Mouse (Mus musculus) lung, embryonic 15.5 days (tissue): Measurements from ENCODE around the gene Acrbp. TPM values are rescaled to one million over a fixed set of nuclear protein-coding genes. Genes with fewer than 3 reads are reported as not detected.

Source experiments
- ATAC-seq: fragments of 200-750 bp; cut with Nextera tagmentation; 2 replicates; pipeline ENCODE4 v1.8.0; 2017; ENCODE audit warnings: moderate number of reproducible peaks, borderline replicate concordance; ENCODE audit not compliant: low FRiP score, low TSS enrichment; ENCODE audit errors: extremely low read depth
- H3K27ac ChIP-seq: fragments of 300-500 bp; sonication (generic); 2 replicates; pipeline ENCODE4 v1.5.1; 2015; ENCODE audit warnings: moderate library complexity, mild to moderate bottlenecking, inconsistent platforms
- H3K27me3 ChIP-seq: fragments of 300-500 bp; sonication (generic); 2 replicates; pipeline ENCODE4 v1.6.1; 2015; ENCODE audit warnings: inconsistent platforms
- H3K36me3 ChIP-seq: fragments of 300-500 bp; sonication (generic); 2 replicates; pipeline ENCODE4 v1.6.1; 2015; ENCODE audit warnings: inconsistent platforms
- H3K4me1 ChIP-seq: fragments of 300-500 bp; sonication (generic); 2 replicates; pipeline ENCODE4 v1.6.1; 2015; ENCODE audit warnings: inconsistent platforms
- H3K4me2 ChIP-seq: fragments of 300-500 bp; sonication (generic); 2 replicates; pipeline ENCODE4 v1.6.1; 2015; ENCODE audit warnings: inconsistent platforms, mild to moderate bottlenecking, moderate library complexity
- H3K4me3 ChIP-seq: fragments of 300-500 bp; sonication (generic); 2 replicates; pipeline ENCODE4 v1.5.1; 2015; ENCODE audit warnings: mild to moderate bottlenecking, inconsistent platforms
- H3K9ac ChIP-seq: fragments of 300-500 bp; sonication (generic); 2 replicates; pipeline ENCODE4 v1.6.1; 2015; ENCODE audit warnings: inconsistent platforms
- H3K9me3 ChIP-seq: fragments of 300-500 bp; sonication (generic); 2 replicates; pipeline ENCODE4 v1.6.1; 2016; ENCODE audit warnings: inconsistent platforms
- WGBS: fragments of 180-500 bp; shearing (Covaris S2); methylation state at CpG from one replicate; pipeline ENCODE4 v1.1.7; 2015; 5-methylcytosine and 5-hydroxymethylcytosine counted together
- microRNA-seq: library from miRNA; unstranded; fragments of <30 nt; microRNA quantifications from one replicate; pipeline ENCODE4, GENCODE M21; 2016
- polyA plus RNA-seq: library from polyadenylated mRNA; unstranded; fragments of >200 nt; fragmentation: Nextera tagmentation; extraction: Ambion mirVana; gene quantifications from 2 replicates; pipeline ENCODE4 v1.2.1, GENCODE M21; 2015

Gene Acrbp
- polyA plus RNA-seq, 1 experiment from 2014 or later, result 12.9 TPM

GRCm38 (mm10) chr6:125109371-125109770 is 59.9 kb downstream of the Acrbp start:
- no peak overlapping the region for H3K4me2 ChIP-seq
- no peak for ATAC-seq
- no peaks in the 10 kb centered on the region for H3K4me1 ChIP-seq
- WGBS, result 78% methylated on average over 14 of the region's 14 CpGs
- H3K9ac ChIP-seq, result no peak overlapping the region
- no peak overlapping the region for H3K27ac ChIP-seq
- H3K9me3 ChIP-seq, result no peaks in the 10 kb centered on the region
- H3K36me3 ChIP-seq, result peaks cover 100% of the 10 kb centered on the region
- no peaks in the 10 kb centered on the region for H3K27me3 ChIP-seq
- no peak overlapping the region for H3K4me3 ChIP-seq

GRCm38 (mm10) chr6:125110927-125111326 is 61.4 kb downstream of the Acrbp start:
- H3K27ac ChIP-seq, result no peak overlapping the region
- H3K9ac ChIP-seq, result no peak overlapping the region
- WGBS, result 90% methylated on average over 7 of the region's 7 CpGs
- peaks cover 98% of the 10 kb centered on the region for H3K36me3 ChIP-seq
- no peak for ATAC-seq
- no peaks in the 10 kb centered on the region for H3K4me1 ChIP-seq
- no peaks in the 10 kb centered on the region for H3K9me3 ChIP-seq
- no peaks in the 10 kb centered on the region for H3K27me3 ChIP-seq
- no peak overlapping the region for H3K4me2 ChIP-seq
- H3K4me3 ChIP-seq, result no peak overlapping the region

GRCm38 (mm10) chr6:125112553-125112952 is 63.1 kb downstream of the Acrbp start:
- WGBS, result 86% methylated on average over 11 of the region's 11 CpGs
- H3K9me3 ChIP-seq, result no peaks in the 10 kb centered on the region

More at GRCm38 (mm10) chr6:125112553-125112952, 63.1 kb downstream of the Acrbp start:
- no peak overlapping the region for H3K4me2 ChIP-seq
- peaks cover 97% of the 10 kb centered on the region for H3K36me3 ChIP-seq
- H3K9ac ChIP-seq, result no peak overlapping the region
- no peaks in the 10 kb centered on the region for H3K4me1 ChIP-seq
- H3K27me3 ChIP-seq, result no peaks in the 10 kb centered on the region
- H3K4me3 ChIP-seq, result no peak overlapping the region
- no peak for ATAC-seq
- no peak overlapping the region for H3K27ac ChIP-seq

Small RNAs within 50 kb of the gene (microRNA-seq; reads per million reads assigned to microRNA genes)
- gene Mir7045, result not detected

Other genes with a start within 250 kb of the Acrbp start
- 11.6 and 12.7 TPM in 2 replicates for gene Spsb2, start 241.0 kb upstream of the Acrbp start, polyA plus RNA-seq
- 712 and 746 TPM in 2 replicates for gene Tpi1, start 235.4 kb upstream of the Acrbp start, polyA plus RNA-seq
- gene Usp5, start 220.2 kb upstream of the Acrbp start, polyA plus RNA-seq, result 149 and 152 TPM in 2 replicates
- gene Cdca3, start 220.1 kb upstream of the Acrbp start, polyA plus RNA-seq, result 188 and 197 TPM in 2 replicates
- 0.38 and 1.1 TPM in 2 replicates for gene Gnb3, start 209.4 kb upstream of the Acrbp start, polyA plus RNA-seq
- gene P3h3, start 191.9 kb upstream of the Acrbp start, polyA plus RNA-seq, result 23.9 and 26.9 TPM in 2 replicates
- 0.54 and 0.59 TPM in 2 replicates for gene Gpr162, start 185.7 kb upstream of the Acrbp start, polyA plus RNA-seq
- 0.08 and 0.26 TPM in 2 replicates for gene Cd4, start 161.5 kb upstream of the Acrbp start, polyA plus RNA-seq
- 2.3 TPM in 2 replicates for gene Lag3, start 138.0 kb upstream of the Acrbp start, polyA plus RNA-seq
- 454 and 458 TPM in 2 replicates for gene Ptms, start 129.6 kb upstream of the Acrbp start, polyA plus RNA-seq
- gene Mlf2, start 118.3 kb upstream of the Acrbp start, polyA plus RNA-seq, result 378 and 389 TPM in 2 replicates
- 142 and 151 TPM in 2 replicates for gene Cops7a, start 84.2 kb upstream of the Acrbp start, polyA plus RNA-seq
- 0.74 and 0.96 TPM in 2 replicates for gene Pianp, start 53.0 kb upstream of the Acrbp start, polyA plus RNA-seq
- 21.3 and 24.4 TPM in 2 replicates for gene Zfp384, start 40.5 kb upstream of the Acrbp start, polyA plus RNA-seq
- gene Ing4, start 9.9 kb upstream of the Acrbp start, polyA plus RNA-seq, result 138 and 149 TPM in 2 replicates
- 0.38 and 0.69 TPM in 2 replicates for gene Lpar5, start 18.2 kb downstream of the Acrbp start, polyA plus RNA-seq
- gene Chd4, start 46.3 kb downstream of the Acrbp start, polyA plus RNA-seq, result 68.5 and 69.3 TPM in 2 replicates
- gene Nop2, start 82.2 kb downstream of the Acrbp start, polyA plus RNA-seq, result 56.5 and 58.8 TPM in 2 replicates
- gene Iffo1, start 95.6 kb downstream of the Acrbp start, polyA plus RNA-seq, result 5.7 and 6.8 TPM in 2 replicates
- 1,765 and 1,844 TPM in 2 replicates for gene Gapdh, start 116.8 kb downstream of the Acrbp start, polyA plus RNA-seq
- gene Ncapd2, start 142.0 kb downstream of the Acrbp start, polyA plus RNA-seq, result 136 and 139 TPM in 2 replicates
- 208 and 224 TPM in 2 replicates for gene Mrpl51, start 142.1 kb downstream of the Acrbp start, polyA plus RNA-seq
- gene Vamp1, start 165.9 kb downstream of the Acrbp start, polyA plus RNA-seq, result 4.2 and 5.4 TPM in 2 replicates
- gene Tapbpl, start 182.2 kb downstream of the Acrbp start, polyA plus RNA-seq, result 7.0 and 10.9 TPM in 2 replicates
- gene Cd27, start 187.3 kb downstream of the Acrbp start, polyA plus RNA-seq, result 2.6 and 4.5 TPM in 2 replicates
- gene Tuba3a, start 236.4 kb downstream of the Acrbp start, polyA plus RNA-seq, result 0.22 and 0.31 TPM in 2 replicates